Mouse (Mus musculus) embryo, embryonic 10 days (tissue): ENCODE data around the gene Rptor.
A peak's percentile ranks its signal among the peaks of the same experiment; 100 is the strongest.

Experiments used
- DNase-seq: peaks from one replicate; pipeline ENCODE4 v3.0.0-alpha.2; 2015; ENCODE audit warnings: low spot score

Rptor gene

GRCm38 (mm10) chr11:119907711-119908110 lies 305.0 kb downstream of the Rptor start:
- no peak for DNase-seq

- DNase-seq: peak; percentile 80
Observed at GRCm38 (mm10) chr11:119909436-119909835, 306.7 kb downstream of the Rptor start.

GRCm38 (mm10) chr11:119912845-119913244 lies 310.1 kb downstream of the Rptor start:
- no peak for DNase-seq

GRCm38 (mm10) chr11:119913291-119913934 lies 310.7 kb downstream of the Rptor start, which contains the start of gene Chmp6:
TSS of gene Chmp6 (plus strand) at chr11:119913441.
- DNase-seq: peak; percentile 93

- DNase-seq: no peak
Observed at GRCm38 (mm10) chr11:119913935-119914314, 311.2 kb downstream of the Rptor start.

- no peak for DNase-seq
Observed at GRCm38 (mm10) chr11:119914381-119914780, 311.7 kb downstream of the Rptor start.

GRCm38 (mm10) chr11:119915666-119916065 lies 313.0 kb downstream of the Rptor start:
- no peak for DNase-seq

GRCm38 (mm10) chr11:119916102-119916790 lies 313.5 kb downstream of the Rptor start:
- no peak for DNase-seq

GRCm38 (mm10) chr11:119916834-119917469 lies 314.2 kb downstream of the Rptor start:
- no peak for DNase-seq

GRCm38 (mm10) chr11:119918521-119918920 lies 315.8 kb downstream of the Rptor start:
- no peak for DNase-seq

- no peak for DNase-seq
Observed at GRCm38 (mm10) chr11:119919432-119919831, 316.7 kb downstream of the Rptor start.

- peak; percentile 75 for DNase-seq
Observed at GRCm38 (mm10) chr11:119919897-119920296, 317.2 kb downstream of the Rptor start.

GRCm38 (mm10) chr11:119920668-119921067 lies 318.0 kb downstream of the Rptor start:
- no peak for DNase-seq

- DNase-seq: no peak
Observed at GRCm38 (mm10) chr11:119925176-119925575, 322.5 kb downstream of the Rptor start.

GRCm38 (mm10) chr11:119926762-119927161 lies 324.1 kb downstream of the Rptor start:
- DNase-seq: no peak

GRCm38 (mm10) chr11:119928023-119928681 lies 325.4 kb downstream of the Rptor start:
- no peak for DNase-seq

GRCm38 (mm10) chr11:119929603-119930265 lies 327.0 kb downstream of the Rptor start:
- DNase-seq: no peak

- DNase-seq: no peak
Observed at GRCm38 (mm10) chr11:119931809-119932208, 329.1 kb downstream of the Rptor start.

- no peak for DNase-seq
Observed at GRCm38 (mm10) chr11:119933142-119933541, 330.4 kb downstream of the Rptor start.

GRCm38 (mm10) chr11:119933819-119934583 lies 331.3 kb downstream of the Rptor start:
- DNase-seq: no peak

- DNase-seq: no peak
Observed at GRCm38 (mm10) chr11:119934773-119935172, 332.1 kb downstream of the Rptor start.
